Mouse (Mus musculus) gastrocnemius, adult 2 months (tissue): ENCODE data around the gene Gm6614. TPM values are rescaled to one million over a fixed set of nuclear protein-coding genes. Genes with fewer than 3 reads are reported as not detected.
"Not testable (repeated sequence)": the region's sequence is repeated elsewhere in the genome, so short reads cannot be mapped to it uniquely, and the experiment has no call there.

Source experiments
- DNase-seq: peaks from one replicate; pipeline ENCODE4 v3.0.0; 2022
- H3K27ac ChIP-seq: fragments of 200-600 bp; 2 replicates; pipeline ENCODE4 v1.8.1; 2022; ENCODE audit warnings: mild to moderate bottlenecking
- H3K4me3 ChIP-seq: fragments of 200-600 bp; 2 replicates; pipeline ENCODE4 v1.8.1; 2022; ENCODE audit warnings: mild to moderate bottlenecking, moderate library complexity
- CTCF ChIP-seq: fragments of 200-600 bp; IDR thresholded peaks from 2 replicates; pipeline ENCODE4 v1.8.1; 2022; ENCODE audit warnings: antibody characterized with exemption, mild to moderate bottlenecking, moderate library complexity
- intact Hi-C: fragments of 180-260 bp; cut with DNase I; formaldehyde crosslinking; loops from one replicate; pipeline ENCODE4 v1.15.1; 2025
- long read RNA-seq, 2 experiments: library from polyadenylated mRNA; stranded (forward); transcript quantifications; one replicate each; pipeline ENCODE4 v2.0.0; 2021
- total RNA-seq, 2 experiments: library from RNA; stranded (reverse); gene quantifications; 2 replicates each; pipeline ENCODE4 v1.2.3; 2021

Gm6614 gene
- not detected for total RNA-seq
- long read RNA-seq, experiment 1: 0 reads
- long read RNA-seq, experiment 2: 0 reads

GRCm38 (mm10) chr6:142011364-142011955, at the start of gene Gm6614:
Gene Gm6614 (minus strand): TSS chr6:142011414.
- no peak within 1 kb of the TSS for H3K4me3 ChIP-seq
- DNase-seq: no peak
- no peak for TF ChIP-seq CTCF
- no peak within 1 kb of the TSS for H3K27ac ChIP-seq
- intact Hi-C loops: no loop called here

GRCm38 (mm10) chr6:142058281-142058680, 47.1 kb upstream of the Gm6614 start:
- H3K27ac ChIP-seq, DNase-seq, intact Hi-C loops, H3K4me3 ChIP-seq: not testable (repeated sequence)

- intact Hi-C loops: no loop called here
Measured at GRCm38 (mm10) chr6:142047689-142048088, 36.5 kb upstream of the Gm6614 start.

GRCm38 (mm10) chr6:142045746-142046145, 34.5 kb upstream of the Gm6614 start:
- no peak for TF ChIP-seq CTCF
- intact Hi-C loops: no loop called here
- Histone ChIP-seq H3K27ac (no peak overlapping the region), H3K4me3 (no peak overlapping the region)
- no peak for DNase-seq

More at GRCm38 (mm10) chr6:142047689-142048088, 36.5 kb upstream of the Gm6614 start:
- Histone ChIP-seq H3K4me3 (no peak overlapping the region), H3K27ac (no peak overlapping the region)
- no peak for DNase-seq
- TF ChIP-seq CTCF: no peak

GRCm38 (mm10) chr6:142041896-142042295, 30.7 kb upstream of the Gm6614 start:
- H3K27ac ChIP-seq: no peak overlapping the region
- DNase-seq: no peak
- no peak overlapping the region for H3K4me3 ChIP-seq
- intact Hi-C loops: no loop called here
- TF ChIP-seq CTCF: no peak

- TF ChIP-seq CTCF: peak; percentile 55
- intact Hi-C loops: no loop called here
- no peak for DNase-seq
- H3K27ac ChIP-seq: no peak overlapping the region
- H3K4me3 ChIP-seq: no peak overlapping the region
Measured at GRCm38 (mm10) chr6:142040306-142041175, 29.3 kb upstream of the Gm6614 start.

- DNase-seq: no peak
- intact Hi-C loops: no loop called here
- Histone ChIP-seq H3K27ac (no peak overlapping the region), H3K4me3 (no peak overlapping the region)
- TF ChIP-seq CTCF: no peak
Measured at GRCm38 (mm10) chr6:142035771-142036170, 24.6 kb upstream of the Gm6614 start.

GRCm38 (mm10) chr6:142021671-142022070, 10.5 kb upstream of the Gm6614 start:
- TF ChIP-seq CTCF: no peak
- Histone ChIP-seq H3K4me3 (no peak overlapping the region), H3K27ac (no peak overlapping the region)
- intact Hi-C loops: no loop called here
- no peak for DNase-seq

- no peak overlapping the region for H3K27ac ChIP-seq
- intact Hi-C loops: no loop called here
- no peak for TF ChIP-seq CTCF
- DNase-seq: no peak
- H3K4me3 ChIP-seq: no peak overlapping the region
Measured at GRCm38 (mm10) chr6:141986772-141987171, 24.4 kb downstream of the Gm6614 start.

- Histone ChIP-seq H3K27ac (no peak overlapping the region), H3K4me3 (no peak overlapping the region)
- TF ChIP-seq CTCF: no peak
- intact Hi-C loops: no loop called here
- DNase-seq: no peak
Measured at GRCm38 (mm10) chr6:141984644-141985043, 26.6 kb downstream of the Gm6614 start.

- no peak for TF ChIP-seq CTCF
- Histone ChIP-seq H3K4me3 (no peak overlapping the region), H3K27ac (no peak overlapping the region)
- intact Hi-C loops: no loop called here
- no peak for DNase-seq
Measured at GRCm38 (mm10) chr6:141962420-141962819, 48.8 kb downstream of the Gm6614 start.

GRCm38 (mm10) chr6:141961861-141962260, 49.4 kb downstream of the Gm6614 start:
- intact Hi-C loops: no loop called here
- no peak for TF ChIP-seq CTCF
- H3K27ac ChIP-seq: no peak overlapping the region
- DNase-seq: no peak
- no peak overlapping the region for H3K4me3 ChIP-seq

- no peak for DNase-seq
- H3K4me3 ChIP-seq: no peak overlapping the region
- H3K27ac ChIP-seq: no peak overlapping the region
- intact Hi-C loops: no loop called here
- TF ChIP-seq CTCF: no peak
Measured at GRCm38 (mm10) chr6:141960482-141960881, 50.7 kb downstream of the Gm6614 start.
